8 mouse cellular contexts compared by ENCODE assay signal in the genomic region with DNA sequence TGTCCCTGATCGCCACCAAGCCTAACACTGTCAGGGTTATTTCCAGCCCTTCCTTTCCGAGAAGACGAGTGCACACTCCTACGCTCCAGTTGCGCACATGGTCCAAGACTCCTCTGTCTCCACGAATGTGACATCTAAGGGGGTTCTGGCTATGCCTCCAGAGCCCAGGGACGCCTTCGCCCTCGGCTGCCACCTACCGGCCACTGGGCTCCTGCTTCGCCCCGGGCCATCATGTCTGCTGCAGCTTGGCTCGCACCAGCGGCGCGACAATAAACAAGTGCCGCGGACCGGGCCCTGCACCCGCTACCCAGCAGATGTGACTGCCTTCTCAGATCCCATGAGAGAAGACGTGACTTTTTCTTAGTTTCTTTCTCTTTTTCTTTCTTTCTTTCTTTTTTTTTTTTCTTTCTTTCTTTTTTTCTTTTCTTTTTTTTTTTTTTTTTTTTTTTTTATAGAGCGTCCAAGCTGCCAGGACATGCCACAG. TPM values are rescaled to one million over a fixed set of nuclear protein-coding genes. Genes with fewer than 3 reads are reported as not detected.
DNase-seq lines count a peak whose midpoint lies in the region; ATAC-seq lines count a peak whose summit lies in the region.

A gene (plus strand): TSS at position 434 of the 484 bp plus-strand sequence.

- no peaks in the 10 kb centered on the region for H3K9me3 ChIP-seq in hindbrain, embryonic 11.5 days (ENCODE audit: control insufficient read depth, low read length)

- 0 out of 2 replicates have a peak, but pooled peaks cover 2% of the 10 kb centered on the region for H3K4me1 ChIP-seq in hindbrain, embryonic 11.5 days (replicated peaks; ENCODE audit: control insufficient read depth, insufficient read depth, low read length)

- H3K9ac ChIP-seq in hindbrain, embryonic 11.5 days (ENCODE audit: low read depth, low read length): peak within 1 kb of the TSS; percentile 95

- H3K27me3 ChIP-seq in hindbrain, embryonic 11.5 days (ENCODE audit: control insufficient read depth, insufficient read depth, low read length): no peaks in the 10 kb centered on the region

- peak; percentile 61 for ATAC-seq in hindbrain, embryonic 11.5 days (ENCODE audit: low FRiP score)

- H3K4me2 ChIP-seq in hindbrain, embryonic 11.5 days (replicated peaks; ENCODE audit: low read depth, low read length): peak within 1 kb of the TSS; percentile 53

- WGBS in hindbrain, embryonic 11.5 days: under 1% methylated on average over 22 of the region's 22 CpGs

- no peaks in the 10 kb centered on the region for H3K36me3 ChIP-seq in hindbrain, embryonic 11.5 days (ENCODE audit: control insufficient read depth, insufficient read depth, low read length)

- peak within 1 kb of the TSS; percentile 68 for H3K4me3 ChIP-seq in hindbrain, embryonic 11.5 days (ENCODE audit: low read depth, low read length)

- H3K27ac ChIP-seq in hindbrain, embryonic 11.5 days (ENCODE audit: low read depth, low read length): peak within 1 kb of the TSS; percentile 96

- peak; percentile 60 to 71 for DNase-seq in adrenal gland, adult 18-20 months (ENCODE audit: low spot score in 2 of 2)
- peak; percentile 95 for DNase-seq in cerebellum, postnatal 36 days
- DNase-seq in frontal cortex, postnatal 25 days (ENCODE audit: low spot score in 2 of 2): peak; percentile 94 to 97
- peak; percentile 96 for DNase-seq in hindbrain, embryonic 11.5 days (ENCODE audit: low spot score)
- peak; percentile 78 for DNase-seq in layer of hippocampus, adult 9-10 months (ENCODE audit: low spot score)
- peak; percentile 32 to 41 for DNase-seq in lung, adult 18-20 months
- DNase-seq in ovary, adult 18-20 months (ENCODE audit: low spot score): peak; percentile 34
- DNase-seq in urinary bladder, adult 2 months (ENCODE audit: low spot score): peak; percentile 64

RNA-seq across cellular contexts. Expression of the gene that starts here (rescaled TPM):
- total RNA-seq in adrenal gland, adult 18-20 months (2021): under 1 TPM; 0.32 to 0.36 TPM
- polyA plus RNA-seq in hindbrain, embryonic 11.5 days (2014; fragmentation: Nextera tagmentation; extraction: Ambion mirVana): 13.8 and 18.2 TPM in 2 replicates
- 0.70 and 0.93 TPM in 2 replicates for polyA plus RNA-seq in urinary bladder, adult 2 months (2012; rRNA removed)

Comparison
In these comparisons a context has a peak if more than half of its experiments do, and no peak if none do; other contexts are left out.
1. Peak in every context shown above with its lines: DNase-seq, ATAC-seq, H3K4me3 ChIP-seq and H3K27ac ChIP-seq.
2. Peak in DNase-seq in adrenal gland, adult 18-20 months; RNA of the gene not detected or under 1 TPM.
3. Peak in DNase-seq in urinary bladder, adult 2 months; RNA of the gene not detected or under 1 TPM.
4. DNase-seq: peak in every context shown above with its lines; median percentile 96 in hindbrain, embryonic 11.5 days; 96 in frontal cortex, postnatal 25 days; 95 in cerebellum, postnatal 36 days; 78 in layer of hippocampus, adult 9-10 months; 66 in adrenal gland, adult 18-20 months; 64 in urinary bladder, adult 2 months; 36 in lung, adult 18-20 months; 34 in ovary, adult 18-20 months.